Mouse (Mus musculus) embryonic facial prominence, embryonic 12.5 days (tissue): Measurements from ENCODE around the gene Mfsd9. TPM values are rescaled to one million over a fixed set of nuclear protein-coding genes. Genes with fewer than 3 reads are reported as not detected.

ENCODE experiments used
- ATAC-seq: fragments of 200-750 bp; cut with Nextera tagmentation; 2 replicates; pipeline ENCODE4 v1.8.0; 2017; ENCODE audit not compliant: insufficient number of reproducible peaks, insufficient read depth, low FRiP score, low TSS enrichment
- H3K27ac ChIP-seq: fragments of 300-500 bp; sonication (generic); 2 replicates; pipeline ENCODE4 v1.5.1; 2016; ENCODE audit warnings: mild to moderate bottlenecking
- H3K27me3 ChIP-seq: fragments of 300-500 bp; sonication (generic); 2 replicates; pipeline ENCODE4 v1.6.1; 2016; ENCODE audit warnings: mild to moderate bottlenecking, moderate library complexity
- H3K36me3 ChIP-seq: fragments of 300-500 bp; sonication (generic); 2 replicates; pipeline ENCODE4 v1.6.1; 2016; ENCODE audit warnings: mild to moderate bottlenecking
- H3K4me1 ChIP-seq: fragments of 300-500 bp; sonication (generic); 2 replicates; pipeline ENCODE4 v1.6.1; 2016
- H3K4me2 ChIP-seq: fragments of 300-500 bp; sonication (generic); replicated peaks from 2 replicates; pipeline ENCODE4 v1.6.1; 2016; ENCODE audit warnings: mild to moderate bottlenecking, moderate library complexity
- H3K4me3 ChIP-seq: fragments of 300-500 bp; sonication (generic); 2 replicates; pipeline ENCODE4 v1.5.1; 2016; ENCODE audit warnings: mild to moderate bottlenecking
- H3K9ac ChIP-seq: fragments of 300-500 bp; sonication (generic); 2 replicates; pipeline ENCODE4 v1.6.1; 2016; ENCODE audit warnings: mild to moderate bottlenecking, moderate library complexity
- H3K9me3 ChIP-seq: fragments of 300-500 bp; sonication (generic); 2 replicates; pipeline ENCODE4 v1.6.1; 2016; ENCODE audit warnings: mild to moderate bottlenecking, moderate library complexity
- WGBS: fragments of 180-500 bp; shearing (Covaris S2); methylation state at CpG from one replicate; pipeline ENCODE4 v1.1.7; 2016; 5-methylcytosine and 5-hydroxymethylcytosine counted together
- polyA plus RNA-seq: library from polyadenylated mRNA; unstranded; fragments of >200 nt; fragmentation: Nextera tagmentation; extraction: Ambion mirVana; gene quantifications from 2 replicates; pipeline ENCODE4 v1.2.1, GENCODE M21; 2016

Mfsd9 gene
- polyA plus RNA-seq, 1 experiment from 2014 or later: 3.5 TPM

GRCm38 (mm10) chr1:40776102-40776501, 14.4 kb downstream of the Mfsd9 start:
- peaks cover 12% of the 10 kb centered on the region for H3K9me3 ChIP-seq
- no peaks in the 10 kb centered on the region for H3K4me1 ChIP-seq
- no peak for ATAC-seq
- H3K27me3 ChIP-seq: no peaks in the 10 kb centered on the region
- H3K4me3 ChIP-seq: no peak overlapping the region
- WGBS: 48% methylated on average over 2 of the region's 2 CpGs
- no peak overlapping the region for H3K27ac ChIP-seq
- H3K36me3 ChIP-seq: peaks cover 31% of the 10 kb centered on the region
- no peak overlapping the region for H3K4me2 ChIP-seq
- H3K9ac ChIP-seq: no peak overlapping the region

- Histone ChIP-seq H3K27me3 (no peaks in the 10 kb centered on the region), H3K9me3 (peaks cover 7% of the 10 kb centered on the region; the same call in 1 of the 2 replicates), H3K4me1 (no peaks in the 10 kb centered on the region), H3K4me3 (no peak overlapping the region), H3K36me3 (peaks cover 17% of the 10 kb centered on the region), H3K27ac (no peak overlapping the region), H3K4me2 (no peak overlapping the region), H3K9ac (no peak overlapping the region)
- WGBS: 93% methylated on average over 10 of the region's 10 CpGs
- no peak for ATAC-seq
Measured at GRCm38 (mm10) chr1:40774040-40774439, 16.4 kb downstream of the Mfsd9 start.

- WGBS: 83% methylated on average over 5 of the region's 5 CpGs
- Histone ChIP-seq H3K9me3 (no peaks in the 10 kb centered on the region), H3K9ac (no peak overlapping the region), H3K27me3 (no peaks in the 10 kb centered on the region), H3K36me3 (peaks cover 10% of the 10 kb centered on the region; the same call in 1 of the 2 replicates), H3K27ac (no peak overlapping the region), H3K4me1 (no peaks in the 10 kb centered on the region), H3K4me3 (no peak overlapping the region), H3K4me2 (no peak overlapping the region)
- ATAC-seq: no peak
Measured at GRCm38 (mm10) chr1:40773234-40773633, 17.3 kb downstream of the Mfsd9 start.

GRCm38 (mm10) chr1:40771196-40771970, 19.1 kb downstream of the Mfsd9 start:
- no peaks in the 10 kb centered on the region for H3K9me3 ChIP-seq
- no peak overlapping the region for H3K27ac ChIP-seq
- H3K4me2 ChIP-seq: no peak overlapping the region
- no peaks in the 10 kb centered on the region for H3K27me3 ChIP-seq
- H3K9ac ChIP-seq: no peak overlapping the region
- no peak overlapping the region for H3K4me3 ChIP-seq
- no peak for ATAC-seq
- 88% methylated on average over 7 of the region's 7 CpGs for WGBS
- peaks cover 10% of the 10 kb centered on the region; the same call in 1 of the 2 replicates for H3K36me3 ChIP-seq
- H3K4me1 ChIP-seq: no peaks in the 10 kb centered on the region

GRCm38 (mm10) chr1:40769331-40769894, 21.1 kb downstream of the Mfsd9 start:
- ATAC-seq: no peak
- Histone ChIP-seq H3K4me3 (no peak overlapping the region), H3K27me3 (no peaks in the 10 kb centered on the region), H3K27ac (no peak overlapping the region), H3K4me2 (no peak overlapping the region), H3K4me1 (no peaks in the 10 kb centered on the region), H3K9me3 (no peaks in the 10 kb centered on the region), H3K36me3 (peaks cover 10% of the 10 kb centered on the region; the same call in 1 of the 2 replicates), H3K9ac (no peak overlapping the region)
- WGBS: 54% methylated on average over 4 of the region's 4 CpGs

GRCm38 (mm10) chr1:40768606-40769005, 21.9 kb downstream of the Mfsd9 start:
- WGBS: 24% methylated on average over 6 of the region's 6 CpGs
- H3K27me3 ChIP-seq: no peaks in the 10 kb centered on the region
- no peak overlapping the region for H3K4me3 ChIP-seq
- H3K4me1 ChIP-seq: no peaks in the 10 kb centered on the region
- H3K9ac ChIP-seq: no peak overlapping the region
- no peak overlapping the region for H3K27ac ChIP-seq
- H3K4me2 ChIP-seq: no peak overlapping the region
- ATAC-seq: no peak
- 0 out of 2 replicates have a peak, but pooled peaks cover 2% of the 10 kb centered on the region for H3K36me3 ChIP-seq
- H3K9me3 ChIP-seq: no peaks in the 10 kb centered on the region

GRCm38 (mm10) chr1:40767588-40767987, 22.9 kb downstream of the Mfsd9 start:
- no peaks in the 10 kb centered on the region for H3K36me3 ChIP-seq
- H3K9me3 ChIP-seq: no peaks in the 10 kb centered on the region
- no peaks in the 10 kb centered on the region for H3K4me1 ChIP-seq
- no peak for ATAC-seq
- no peaks in the 10 kb centered on the region for H3K27me3 ChIP-seq
- no peak overlapping the region for H3K4me2 ChIP-seq
- 87% methylated on average over 18 of the region's 18 CpGs for WGBS
- H3K4me3 ChIP-seq: no peak overlapping the region
- no peak overlapping the region for H3K9ac ChIP-seq
- H3K27ac ChIP-seq: no peak overlapping the region

- 87% methylated on average over 12 of the region's 12 CpGs for WGBS
- no peak for ATAC-seq
- no peaks in the 10 kb centered on the region for H3K9me3 ChIP-seq
- H3K27me3 ChIP-seq: no peaks in the 10 kb centered on the region
- no peak overlapping the region for H3K27ac ChIP-seq
- no peak overlapping the region for H3K4me2 ChIP-seq
- no peak overlapping the region for H3K4me3 ChIP-seq
- no peaks in the 10 kb centered on the region for H3K36me3 ChIP-seq
- no peaks in the 10 kb centered on the region for H3K4me1 ChIP-seq
- no peak overlapping the region for H3K9ac ChIP-seq
Measured at GRCm38 (mm10) chr1:40765521-40765920, 25.0 kb downstream of the Mfsd9 start.

GRCm38 (mm10) chr1:40764701-40765275, 25.7 kb downstream of the Mfsd9 start:
- WGBS: 89% methylated on average over 15 of the region's 15 CpGs
- Histone ChIP-seq H3K27me3 (no peaks in the 10 kb centered on the region), H3K9ac (no peak overlapping the region), H3K27ac (no peak overlapping the region), H3K36me3 (no peaks in the 10 kb centered on the region), H3K4me1 (no peaks in the 10 kb centered on the region), H3K4me2 (no peak overlapping the region), H3K4me3 (no peak overlapping the region), H3K9me3 (no peaks in the 10 kb centered on the region)
- no peak for ATAC-seq

- no peaks in the 10 kb centered on the region for H3K36me3 ChIP-seq
- no peak for ATAC-seq
- no peak overlapping the region for H3K9ac ChIP-seq
- no peak overlapping the region for H3K4me2 ChIP-seq
- no peak overlapping the region for H3K27ac ChIP-seq
- no peaks in the 10 kb centered on the region for H3K4me1 ChIP-seq
- no peaks in the 10 kb centered on the region for H3K9me3 ChIP-seq
- H3K4me3 ChIP-seq: no peak overlapping the region
- no peaks in the 10 kb centered on the region for H3K27me3 ChIP-seq
- WGBS: 97% methylated on average over 1 of the region's 1 CpGs
Measured at GRCm38 (mm10) chr1:40764042-40764441, 26.4 kb downstream of the Mfsd9 start.

- no peaks in the 10 kb centered on the region for H3K4me1 ChIP-seq
- H3K36me3 ChIP-seq: no peaks in the 10 kb centered on the region
- ATAC-seq: no peak
- no peaks in the 10 kb centered on the region for H3K27me3 ChIP-seq
- no peak overlapping the region for H3K4me3 ChIP-seq
- H3K27ac ChIP-seq: no peak overlapping the region
- no peak overlapping the region for H3K9ac ChIP-seq
- WGBS: 77% methylated on average over 6 of the region's 6 CpGs
- H3K9me3 ChIP-seq: no peaks in the 10 kb centered on the region
- no peak overlapping the region for H3K4me2 ChIP-seq
Measured at GRCm38 (mm10) chr1:40759751-40760445, 30.6 kb downstream of the Mfsd9 start.
